Mouse (Mus musculus) layer of hippocampus, adult 2 months (tissue): ENCODE measurements at regions not wholly inside any gene's neighbourhood (a gene's known extent, or its start where the extent isn't known, plus 50 kb on each side); places are given as distances from the start of the nearest gene placed in this dataset.

Experiments used
- DNase-seq, 2 experiments: peaks; one replicate each; pipeline ENCODE4 v3.0.0; 2022; ENCODE audit warnings: low spot score in 2 of 2
- H3K27ac ChIP-seq: fragments of 200-600 bp; 2 replicates; pipeline ENCODE4 v1.8.1; 2022
- H3K4me3 ChIP-seq: fragments of 200-600 bp; 2 replicates; pipeline ENCODE4 v1.8.1; 2022; ENCODE audit warnings: mild to moderate bottlenecking
- CTCF ChIP-seq: fragments of 200-600 bp; conservative IDR thresholded peaks from 2 replicates; pipeline ENCODE4 v1.8.1; 2022; ENCODE audit warnings: antibody characterized with exemption, mild to moderate bottlenecking, moderate library complexity

DNA sequence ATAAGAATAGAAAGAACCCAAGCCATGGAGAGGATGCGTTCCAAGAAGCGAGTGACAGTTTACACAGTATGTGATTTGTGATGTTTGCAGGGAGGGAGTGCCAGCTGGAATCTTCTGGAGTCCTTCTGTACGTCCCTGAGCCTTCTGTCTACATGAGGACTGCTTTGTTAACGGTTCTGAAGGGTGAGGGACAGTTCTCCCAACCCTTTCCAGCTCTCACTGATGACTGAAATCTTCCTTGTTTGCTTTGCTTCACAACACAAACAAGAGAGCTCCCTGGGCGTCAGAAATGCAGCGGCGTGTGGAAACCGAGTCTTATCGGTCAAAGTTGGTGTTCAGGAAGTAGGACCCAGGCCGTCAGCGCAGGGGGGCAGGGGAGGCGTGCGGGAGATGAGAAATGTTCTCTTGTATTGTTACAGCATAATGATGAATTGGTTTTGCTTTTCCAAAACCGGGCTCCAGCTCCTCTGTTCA is 112.2 kb upstream of the Npvf start:
- no peak overlapping the region for H3K27ac ChIP-seq
- TF ChIP-seq CTCF: no peak
- no peak overlapping the region for H3K4me3 ChIP-seq
- no peak for DNase-seq

DNA sequence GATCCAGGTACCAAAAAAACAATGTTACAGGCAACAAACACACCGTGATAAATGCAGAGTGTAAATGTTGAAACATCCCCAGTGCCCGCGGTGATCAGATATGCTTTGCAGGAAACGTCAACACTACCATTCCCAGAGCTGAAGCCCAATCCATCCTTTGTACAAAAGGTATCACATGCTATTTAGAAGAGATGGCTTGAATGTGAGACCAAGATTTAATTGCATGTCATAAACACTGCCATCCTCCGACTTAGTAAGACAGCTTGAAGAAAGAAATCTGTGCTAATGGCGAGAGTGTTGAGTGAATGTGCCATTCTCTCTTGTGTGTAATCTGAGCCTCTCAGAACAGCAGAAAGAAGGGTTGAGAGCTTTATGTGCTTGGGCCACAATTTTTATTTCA is 112.9 kb upstream of the Npvf start:
- TF ChIP-seq CTCF: no peak
- Histone ChIP-seq H3K4me3 (no peak overlapping the region), H3K27ac (no peak overlapping the region)
- DNase-seq: no peak

DNA sequence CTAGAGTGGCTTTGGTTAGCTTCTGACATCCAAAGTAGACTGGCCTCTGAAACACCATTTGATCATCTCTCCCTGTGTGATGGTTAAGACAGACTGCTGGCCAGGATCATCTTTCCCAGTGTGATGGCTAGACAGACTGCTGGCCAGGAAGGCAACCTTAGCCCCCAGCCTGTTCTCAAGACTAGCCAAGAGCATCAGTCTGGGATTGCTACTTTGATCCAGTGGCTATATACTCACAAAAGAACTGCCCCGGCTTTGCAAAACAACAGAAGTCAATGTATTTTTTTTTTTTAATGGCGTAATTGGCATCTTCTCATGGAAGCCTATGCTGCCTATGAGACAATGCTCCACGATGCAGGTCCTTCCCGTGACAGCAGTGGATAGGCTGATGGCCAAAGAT is 113.6 kb upstream of the Npvf start:
- Histone ChIP-seq H3K27ac (no peak overlapping the region), H3K4me3 (no peak overlapping the region)
- no peak for DNase-seq
- no peak for TF ChIP-seq CTCF

DNA sequence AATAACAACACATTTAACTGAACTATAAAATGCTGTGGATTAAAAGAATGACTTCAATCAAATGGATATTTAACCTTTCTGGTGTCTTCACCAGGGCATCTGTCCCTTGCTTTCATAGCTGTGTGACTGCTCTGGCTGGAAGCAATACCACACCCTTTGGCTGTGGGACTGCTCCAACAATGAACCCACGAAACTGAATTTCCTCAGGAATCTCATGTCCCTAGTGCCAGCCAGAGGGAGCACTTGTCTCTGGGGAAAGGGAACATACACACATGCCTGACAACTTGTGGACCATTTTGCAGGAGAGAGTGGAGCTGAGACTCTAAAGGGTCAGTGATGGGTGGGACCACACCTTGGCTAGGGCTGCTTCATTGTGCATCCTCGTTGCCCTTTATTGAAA is 114.9 kb upstream of the Npvf start:
- no peak overlapping the region for H3K27ac ChIP-seq
- no peak overlapping the region for H3K4me3 ChIP-seq
- peak; percentile 56 for TF ChIP-seq CTCF
- no peak for DNase-seq

DNA sequence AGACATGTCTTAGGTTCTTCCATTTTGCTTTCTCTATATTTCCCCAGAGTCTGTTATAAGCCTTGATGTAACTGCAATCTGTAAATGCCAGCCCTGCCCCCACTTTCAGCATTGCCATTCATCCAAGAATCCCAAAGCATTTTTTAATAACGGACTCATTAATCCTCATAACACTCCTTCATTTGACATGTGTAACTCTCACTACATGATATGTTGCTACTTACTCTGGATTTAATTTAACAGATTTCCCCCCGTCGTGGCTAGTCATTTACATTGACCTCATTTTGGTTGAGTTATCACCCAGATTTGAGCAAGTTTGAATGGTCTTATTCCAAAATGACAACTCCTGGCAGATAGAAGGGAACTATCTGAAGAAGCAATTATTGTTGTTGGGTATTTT is 116.2 kb upstream of the Npvf start:
- Histone ChIP-seq H3K4me3 (no peak overlapping the region), H3K27ac (no peak overlapping the region)
- no peak for DNase-seq
- TF ChIP-seq CTCF: no peak

DNA sequence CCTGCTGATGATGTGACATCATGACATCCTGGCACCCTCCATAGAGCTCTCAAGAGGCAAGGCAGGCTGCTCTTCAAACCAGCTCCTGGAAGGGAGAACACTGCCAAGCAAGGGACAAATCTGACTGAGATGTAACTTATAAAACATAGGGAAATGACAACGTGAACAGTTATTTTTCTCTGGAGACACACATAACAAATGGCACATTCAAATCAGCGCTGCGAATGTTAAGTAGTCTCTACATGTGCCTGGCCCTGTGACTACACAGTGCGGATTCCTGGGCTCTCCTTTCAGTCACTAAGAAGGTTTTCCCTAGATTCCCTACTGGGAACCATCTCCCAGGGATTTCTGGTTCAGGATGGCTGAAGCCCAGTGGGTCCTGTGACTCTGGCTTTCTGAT is 121.4 kb upstream of the Npvf start:
- no peak overlapping the region for H3K4me3 ChIP-seq
- peak overlapping the region; percentile 91 for H3K27ac ChIP-seq
- no peak for DNase-seq
- no peak for TF ChIP-seq CTCF

DNA sequence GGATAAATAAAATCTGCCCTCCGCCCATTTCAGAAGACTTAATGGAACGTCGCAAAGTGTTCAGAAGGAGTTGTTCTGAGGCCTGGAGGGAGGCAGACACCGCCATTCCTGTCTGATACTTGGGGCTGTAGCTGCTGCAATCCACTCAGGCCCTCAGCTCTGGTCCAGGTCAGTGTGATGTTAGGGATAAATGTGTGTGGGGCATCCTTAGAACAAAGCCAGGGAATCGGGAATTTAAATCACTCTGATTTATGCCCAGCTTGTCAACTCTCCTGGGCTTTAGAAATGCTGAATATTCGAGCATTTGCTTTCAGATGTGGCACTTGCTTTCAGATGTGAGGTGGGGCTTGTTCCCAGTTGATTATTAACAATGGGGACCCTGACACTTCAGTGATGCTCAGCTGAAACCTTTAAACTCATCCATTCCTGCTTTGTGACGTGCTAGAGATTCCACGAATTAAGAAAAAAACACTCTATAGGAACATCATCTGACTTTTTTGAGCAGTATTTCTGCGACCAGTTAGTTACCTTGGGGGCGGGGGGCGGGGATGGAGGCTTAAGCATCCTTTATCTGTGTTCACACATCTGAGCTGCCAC is 122.1 kb upstream of the Npvf start:
- no peak for DNase-seq
- TF ChIP-seq CTCF: no peak
- Histone ChIP-seq H3K27ac (peak overlapping the region; percentile 91), H3K4me3 (0 out of 2 replicates have a peak overlapping the region, but pooled peaks have one; percentile 13)

DNA sequence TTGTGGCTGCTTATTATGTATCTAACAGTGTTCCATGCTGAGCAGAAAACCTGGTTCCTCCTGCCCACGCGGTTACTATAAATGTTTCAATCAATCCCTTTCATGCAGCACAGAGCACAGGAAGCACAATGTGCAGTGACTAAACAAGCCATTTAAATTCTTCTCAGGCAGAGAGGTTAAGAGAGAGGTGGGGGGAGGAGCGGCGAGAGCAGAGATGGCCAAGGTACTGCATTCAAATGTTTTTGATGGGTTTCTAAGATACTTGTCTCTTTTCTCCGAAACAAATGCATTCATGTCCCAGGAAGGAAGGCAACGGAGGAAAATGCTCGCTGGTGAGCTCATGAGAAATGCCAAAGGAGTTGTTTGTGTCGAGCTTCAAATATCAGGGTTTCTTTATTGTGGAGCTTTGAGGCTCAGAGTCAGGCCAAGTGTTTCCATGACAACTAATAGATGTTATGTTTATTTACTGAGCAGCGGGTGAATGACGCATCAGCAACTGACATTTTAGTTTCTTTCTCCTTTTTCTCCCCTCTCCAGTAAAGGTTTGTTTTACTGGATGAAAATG is 122.8 kb upstream of the Npvf start:
- Histone ChIP-seq H3K4me3 (peak overlapping the region; percentile 38; the same call in 1 of the 2 replicates), H3K27ac (peak overlapping the region; percentile 91)

DNA sequence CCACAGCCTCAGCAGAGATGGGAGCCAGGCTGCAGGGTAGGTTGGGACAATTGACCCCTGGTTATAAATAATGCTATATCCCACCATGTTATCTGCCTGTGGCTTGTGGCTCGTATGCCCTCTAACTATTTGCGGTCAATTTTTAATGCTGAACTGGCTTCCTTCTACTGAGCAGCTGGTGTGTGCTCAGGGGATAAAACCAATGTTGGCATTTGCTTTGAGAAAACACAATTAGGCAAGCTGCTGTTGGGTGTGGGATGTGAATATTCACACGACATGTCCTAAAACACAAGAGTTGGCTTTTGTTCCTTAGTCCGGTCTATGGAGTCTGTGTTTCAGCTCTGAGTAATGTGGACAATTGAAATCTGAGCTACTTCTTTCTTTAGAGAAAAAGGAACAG is 123.6 kb upstream of the Npvf start:
- Histone ChIP-seq H3K4me3 (no peak overlapping the region), H3K27ac (peak overlapping the region; percentile 91)
- no peak for DNase-seq
- no peak for TF ChIP-seq CTCF

More for the DNA sequence above, 122.8 kb upstream of the Npvf start:
- DNase-seq: peak; percentile 67 to 87
- no peak for TF ChIP-seq CTCF

DNA sequence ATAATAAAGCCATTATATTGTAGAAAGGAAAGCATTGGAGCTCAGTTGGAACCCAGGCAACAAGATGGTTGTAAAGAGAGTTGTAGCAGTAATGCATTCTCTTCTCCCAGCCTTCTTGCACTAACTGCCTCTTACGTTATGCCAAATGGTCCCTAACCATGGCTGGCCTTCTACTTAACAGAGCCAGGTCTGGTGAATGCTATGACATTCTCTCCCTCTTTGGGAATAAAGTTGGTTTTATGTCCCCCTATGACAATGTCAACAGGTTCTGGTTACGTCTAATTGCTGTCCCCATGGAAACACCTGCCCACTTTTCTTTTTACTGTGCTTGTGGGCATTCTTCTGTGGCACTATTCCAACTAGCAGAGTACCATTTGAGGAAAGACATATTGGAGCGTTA is 126.4 kb upstream of the Npvf start:
- no peak for DNase-seq
- no peak overlapping the region for H3K4me3 ChIP-seq
- H3K27ac ChIP-seq: peak overlapping the region; percentile 10; the same call in 1 of the 2 replicates
- TF ChIP-seq CTCF: no peak

DNA sequence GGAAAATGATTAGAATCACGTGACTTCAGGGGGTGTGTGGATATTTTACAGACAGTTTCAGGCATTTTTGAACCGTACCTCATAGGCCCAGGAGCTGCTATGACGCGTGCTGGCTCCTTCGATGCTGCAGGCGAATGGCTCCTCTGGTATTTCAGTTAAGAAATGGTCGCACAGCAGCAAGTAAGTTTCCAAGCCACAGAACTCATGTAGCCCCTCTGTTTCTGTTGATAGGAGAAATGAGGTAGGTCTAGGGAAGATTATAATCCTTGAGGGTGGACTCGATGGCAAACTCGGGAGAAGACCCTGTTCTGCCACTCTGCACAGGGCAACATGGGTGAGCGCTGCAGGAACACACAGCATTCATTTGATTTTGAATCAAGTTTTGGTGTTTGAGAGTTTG is 127.0 kb upstream of the Npvf start:
- no peak overlapping the region for H3K4me3 ChIP-seq
- H3K27ac ChIP-seq: no peak overlapping the region
- no peak for DNase-seq
- TF ChIP-seq CTCF: no peak

DNA sequence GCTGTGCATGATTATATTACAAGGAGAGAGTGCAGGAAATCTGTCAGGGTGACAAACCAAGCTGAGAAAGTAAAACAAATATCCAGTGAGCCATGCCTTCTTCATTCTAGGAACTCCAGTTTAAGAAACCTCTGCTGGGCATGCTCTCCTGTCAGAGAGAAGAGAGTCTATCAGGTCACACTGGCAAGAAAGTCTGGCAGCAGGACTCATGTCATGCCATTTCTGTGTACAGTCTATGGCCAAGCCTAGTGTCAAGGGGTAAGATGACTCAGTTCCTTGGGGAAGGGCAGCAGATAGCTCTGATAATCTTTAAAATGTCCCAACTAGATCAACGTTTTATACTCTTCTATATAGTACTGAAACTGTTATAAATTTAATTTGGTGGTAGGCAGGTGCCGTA is 128.0 kb upstream of the Npvf start:
- no peak for DNase-seq
- Histone ChIP-seq H3K4me3 (no peak overlapping the region), H3K27ac (no peak overlapping the region)
- TF ChIP-seq CTCF: no peak

DNA sequence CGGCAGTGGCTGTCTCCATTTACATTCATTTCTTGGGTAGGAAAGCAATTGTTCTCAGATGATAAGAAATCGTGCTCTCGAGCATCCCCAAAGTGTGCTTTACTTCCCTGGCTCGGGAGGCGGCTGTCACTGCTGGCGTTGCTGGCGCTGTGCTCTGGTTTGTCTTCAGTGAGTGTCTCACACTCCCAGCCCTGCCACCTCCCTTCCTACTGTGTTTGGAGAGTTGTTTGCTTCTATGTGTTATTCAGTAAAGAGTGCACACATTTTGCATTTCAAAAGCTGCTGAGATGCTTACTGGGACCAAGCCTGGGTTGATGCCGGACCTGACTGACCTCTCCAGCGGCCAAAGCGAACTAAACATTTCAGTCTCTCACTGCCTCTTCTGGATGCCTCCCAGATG is 129.3 kb upstream of the Npvf start:
- Histone ChIP-seq H3K4me3 (no peak overlapping the region), H3K27ac (peak overlapping the region; percentile 66)
- DNase-seq: no peak
- TF ChIP-seq CTCF: no peak

DNA sequence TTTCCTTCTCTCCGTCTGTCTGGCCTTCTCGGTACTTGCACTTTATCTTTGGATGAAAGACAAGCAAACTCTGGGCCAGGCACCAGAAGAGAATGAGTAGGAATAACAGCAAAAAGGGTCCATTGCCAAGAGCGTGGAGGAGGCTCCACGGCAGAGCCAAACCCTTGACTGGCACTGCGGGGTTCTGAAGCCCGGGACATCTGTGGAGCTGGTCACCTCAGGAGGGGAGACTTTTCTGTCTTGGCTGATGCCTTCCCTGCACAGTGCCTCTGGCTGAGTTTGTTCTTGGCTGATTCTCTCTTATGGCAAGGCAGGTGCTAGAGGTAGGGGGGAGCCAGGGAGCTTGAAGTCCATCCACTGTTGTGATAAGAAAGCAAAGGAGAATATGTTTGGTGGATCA is 130.1 kb upstream of the Npvf start:
- no peak for DNase-seq
- TF ChIP-seq CTCF: no peak
- Histone ChIP-seq H3K27ac (peak overlapping the region; percentile 66; the same call in 1 of the 2 replicates), H3K4me3 (no peak overlapping the region)
